Mouse (Mus musculus): ENCODE results near the gene Pitx2.

GRCm38 (mm10) chr3:129195816-129196549, 3.7 kb upstream of the Pitx2 start:
- no peak for TF ChIP-seq CTCF (IDR thresholded peaks at IDR 0.05; ENCODE audit: low read depth, low read length)
- TF ChIP-seq POLR2AphosphoS5 (IDR thresholded peaks at IDR 0.05; ENCODE audit: insufficient replicate concordance, low read depth, low read length): no peak
- TF ChIP-seq TAL1 (conservative IDR thresholded peaks at IDR 0.05; ENCODE audit: low read depth, low read length): no peak

All from G1E (cell line).